Mouse (Mus musculus) ES-CJ7 (cell line): ENCODE results near the gene Angptl1.

Experiments
- DNase-seq: peaks from one replicate; pipeline ENCODE4 v3.0.0; 2011; ENCODE audit warnings: low read depth, low spot score

The Angptl1 gene

GRCm38 (mm10) chr1:156838177-156838576, at the start of gene Angptl1:
TSS of gene Angptl1 (plus strand) at chr1:156838562.
- DNase-seq: no peak

GRCm38 (mm10) chr1:156789844-156790490, 48.4 kb upstream of the Angptl1 start:
- DNase-seq: no peak

- DNase-seq: no peak
Measured at GRCm38 (mm10) chr1:156796251-156796650, 42.1 kb upstream of the Angptl1 start.

GRCm38 (mm10) chr1:156801276-156801675, 37.1 kb upstream of the Angptl1 start:
- DNase-seq: no peak

GRCm38 (mm10) chr1:156808332-156808731, 30.0 kb upstream of the Angptl1 start:
- no peak for DNase-seq

GRCm38 (mm10) chr1:156811928-156812327, 26.4 kb upstream of the Angptl1 start:
- no peak for DNase-seq

- DNase-seq: no peak
Measured at GRCm38 (mm10) chr1:156812716-156813115, 25.6 kb upstream of the Angptl1 start.

- no peak for DNase-seq
Measured at GRCm38 (mm10) chr1:156813485-156813884, 24.9 kb upstream of the Angptl1 start.

GRCm38 (mm10) chr1:156819236-156819635, 19.1 kb upstream of the Angptl1 start:
- DNase-seq: no peak

- no peak for DNase-seq
Measured at GRCm38 (mm10) chr1:156838695-156839094, 333 bp downstream of the Angptl1 start.

- DNase-seq: no peak
Measured at GRCm38 (mm10) chr1:156841625-156842339, 3.4 kb downstream of the Angptl1 start.

- DNase-seq: no peak
Measured at GRCm38 (mm10) chr1:156847098-156847497, 8.7 kb downstream of the Angptl1 start.

GRCm38 (mm10) chr1:156852409-156852808, 14.0 kb downstream of the Angptl1 start:
- no peak for DNase-seq

- DNase-seq: no peak
Measured at GRCm38 (mm10) chr1:156852872-156853271, 14.5 kb downstream of the Angptl1 start.

- no peak for DNase-seq
Measured at GRCm38 (mm10) chr1:156854558-156854957, 16.2 kb downstream of the Angptl1 start.

- no peak for DNase-seq
Measured at GRCm38 (mm10) chr1:156856666-156857065, 18.3 kb downstream of the Angptl1 start.

GRCm38 (mm10) chr1:156859156-156859555, 20.8 kb downstream of the Angptl1 start:
- DNase-seq: no peak

- DNase-seq: no peak
Measured at GRCm38 (mm10) chr1:156859711-156860250, 21.4 kb downstream of the Angptl1 start.

GRCm38 (mm10) chr1:156860266-156860665, 21.9 kb downstream of the Angptl1 start:
- no peak for DNase-seq

- DNase-seq: no peak
Measured at GRCm38 (mm10) chr1:156861475-156862043, 23.2 kb downstream of the Angptl1 start.

- DNase-seq: no peak
Measured at GRCm38 (mm10) chr1:156863726-156864125, 25.4 kb downstream of the Angptl1 start.

- DNase-seq: no peak
Measured at GRCm38 (mm10) chr1:156864240-156864639, 25.9 kb downstream of the Angptl1 start.

- no peak for DNase-seq
Measured at GRCm38 (mm10) chr1:156870028-156870427, 31.7 kb downstream of the Angptl1 start.
